ENCODE assay signal across 22 mouse cellular contexts in the genomic region with DNA sequence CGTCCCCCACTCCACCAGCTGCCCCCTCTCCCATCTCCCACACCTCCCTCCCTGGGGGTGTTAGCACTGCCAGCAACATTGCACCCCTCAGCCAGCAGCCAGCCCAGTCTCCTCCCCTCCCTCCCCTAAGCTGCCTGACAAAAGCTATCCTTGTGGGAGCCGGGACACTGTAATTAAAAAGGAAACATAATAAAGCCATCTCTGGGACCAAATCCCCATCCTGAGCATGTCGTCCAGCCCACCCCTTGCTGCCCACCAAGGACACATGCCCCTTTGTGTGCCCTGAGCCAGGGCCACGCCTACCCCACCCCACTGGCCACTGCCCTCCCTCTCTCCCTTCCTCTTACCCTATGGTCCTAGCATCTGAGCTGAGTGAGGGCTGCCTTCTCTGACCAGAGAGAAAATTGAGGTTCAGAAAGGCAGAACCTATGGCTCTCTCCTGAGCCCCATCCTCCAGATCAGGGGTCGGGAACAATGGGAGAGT.
DNase-seq lines count a peak whose midpoint lies in the region; ATAC-seq and TF ChIP-seq lines count a peak whose summit lies in the region.
"Had no signal": no experiment of that assay in that cellular context is flagged by ENCODE, and none has a peak within 500 bp of the region (broad histone marks: within the 10 kb centered on the region; RNA-seq: fewer than 3 reads in every experiment).

No protein-coding gene starts in this region.

- H3K9ac ChIP-seq in forebrain, postnatal 0 days, result no peak overlapping the region
- H3K9ac ChIP-seq in forebrain, embryonic 16.5 days (replicated peaks; ENCODE audit: low read depth, low read length), result no peak overlapping the region; the same call in 1 of the 2 replicates
- no peak overlapping the region for H3K9ac ChIP-seq in kidney, embryonic 16.5 days (replicated peaks; ENCODE audit: low read length)
- no peak overlapping the region for H3K9ac ChIP-seq in midbrain, embryonic 13.5 days (replicated peaks)
- H3K9ac ChIP-seq in neural tube, embryonic 11.5 days (ENCODE audit: low read length), result peak overlapping the region; percentile 6; the same call in 1 of the 2 replicates
- H3K9ac ChIP-seq in neural tube, embryonic 15.5 days (replicated peaks), result no peak overlapping the region
- H3K9ac ChIP-seq: forebrain, embryonic 13.5 days; heart, embryonic 12.5 days; heart, embryonic 15.5 days; hindbrain, embryonic 13.5 days had no signal

- H3K27ac ChIP-seq in forebrain, postnatal 0 days (ENCODE audit: low read depth, low read length), result no peak overlapping the region
- no peak overlapping the region for H3K27ac ChIP-seq in forebrain, embryonic 16.5 days (ENCODE audit: low read length)
- H3K27ac ChIP-seq in kidney, embryonic 16.5 days (ENCODE audit: low read length), result no peak overlapping the region
- no peak overlapping the region for H3K27ac ChIP-seq in kidney, adult 2 months (ENCODE audit: insufficient read depth, low read depth, low read length)
- H3K27ac ChIP-seq in midbrain, embryonic 13.5 days, result no peak overlapping the region
- H3K27ac ChIP-seq in midbrain, embryonic 10.5 days (replicated peaks), result no peak overlapping the region
- no peak overlapping the region for H3K27ac ChIP-seq in neural tube, embryonic 11.5 days (ENCODE audit: low read depth, low read length)
- no peak overlapping the region for H3K27ac ChIP-seq in neural tube, embryonic 15.5 days (replicated peaks)
- H3K27ac ChIP-seq: forebrain, embryonic 13.5 days; heart, embryonic 15.5 days; hindbrain, embryonic 13.5 days had no signal

- no peak for TF ChIP-seq CTCF in forebrain, postnatal 0 days (IDR thresholded peaks at IDR 0.05; ENCODE audit: low read depth)
- no peak for TF ChIP-seq CTCF in kidney, adult 2 months (conservative IDR thresholded peaks at IDR 0.05; ENCODE audit: insufficient read depth, insufficient read length, low read depth, low read length)

- DNase-seq in forebrain, postnatal 0 days, result no peak
- DNase-seq in kidney, adult 2 months, result no peak
- DNase-seq in midbrain, embryonic 10.5 days (ENCODE audit: low spot score), result no peak
- DNase-seq in neural tube, embryonic 11.5 days (ENCODE audit: low spot score), result no peak
- DNase-seq: adrenal gland, adult 8-10 months; adrenal gland, postnatal 25 days; cerebellum, adult 18-20 months; cerebellum, adult 9-10 months; gastrocnemius, postnatal 25 days; heart, adult 18-20 months; heart, postnatal 10 days; heart, postnatal 4 days had no signal

- WGBS in forebrain, postnatal 0 days, result 17% methylated on average over 5 of the region's 5 CpGs
- WGBS in forebrain, embryonic 16.5 days, result 21% methylated on average over 5 of the region's 5 CpGs
- 44% methylated on average over 5 of the region's 5 CpGs for WGBS in kidney, embryonic 16.5 days
- WGBS in kidney, adult 2 months, result 56% methylated on average over 5 of the region's 5 CpGs
- 23% methylated on average over 5 of the region's 5 CpGs for WGBS in midbrain, embryonic 13.5 days
- WGBS in midbrain, embryonic 10.5 days, result 25% methylated on average over 5 of the region's 5 CpGs
- WGBS in neural tube, embryonic 11.5 days, result 46% methylated on average over 5 of the region's 5 CpGs
- WGBS in neural tube, embryonic 15.5 days, result 34% methylated on average over 5 of the region's 5 CpGs

- no peak for TF ChIP-seq POLR2A in kidney, adult 2 months (IDR thresholded peaks at IDR 0.05; ENCODE audit: low read depth, low read length)

- no peaks in the 10 kb centered on the region for H3K27me3 ChIP-seq in forebrain, postnatal 0 days (ENCODE audit: insufficient read depth, low read length)
- no peaks in the 10 kb centered on the region for H3K27me3 ChIP-seq in forebrain, embryonic 16.5 days (replicated peaks; ENCODE audit: control insufficient read depth, insufficient read depth, low read length)
- H3K27me3 ChIP-seq in kidney, embryonic 16.5 days (ENCODE audit: insufficient read depth, low read length), result no peaks in the 10 kb centered on the region
- no peaks in the 10 kb centered on the region for H3K27me3 ChIP-seq in kidney, adult 2 months (replicated peaks; ENCODE audit: control insufficient read depth, insufficient read depth, low read length)
- peaks cover 8% of the 10 kb centered on the region; the same call in 1 of the 2 replicates for H3K27me3 ChIP-seq in midbrain, embryonic 13.5 days
- H3K27me3 ChIP-seq in midbrain, embryonic 10.5 days (ENCODE audit: low read depth, poor library complexity, severe bottlenecking), result peaks cover 29% of the 10 kb centered on the region
- no peaks in the 10 kb centered on the region for H3K27me3 ChIP-seq in neural tube, embryonic 11.5 days (ENCODE audit: control insufficient read depth, insufficient read depth, low read length)
- no peaks in the 10 kb centered on the region for H3K27me3 ChIP-seq in neural tube, embryonic 15.5 days (replicated peaks)
- H3K27me3 ChIP-seq: forebrain, embryonic 13.5 days had no signal

- no peak overlapping the region for H3K4me3 ChIP-seq in forebrain, postnatal 0 days (ENCODE audit: low read depth, low read length)
- H3K4me3 ChIP-seq in forebrain, embryonic 16.5 days (replicated peaks; ENCODE audit: low read length), result no peak overlapping the region
- H3K4me3 ChIP-seq in kidney, embryonic 16.5 days (ENCODE audit: low read length), result no peak overlapping the region
- no peak overlapping the region for H3K4me3 ChIP-seq in kidney, adult 2 months (ENCODE audit: insufficient read depth, low read depth, low read length)
- no peak overlapping the region for H3K4me3 ChIP-seq in midbrain, embryonic 13.5 days (replicated peaks)
- no peak overlapping the region for H3K4me3 ChIP-seq in midbrain, embryonic 10.5 days
- H3K4me3 ChIP-seq in neural tube, embryonic 11.5 days (ENCODE audit: low read depth, low read length), result no peak overlapping the region
- no peak overlapping the region for H3K4me3 ChIP-seq in neural tube, embryonic 15.5 days (replicated peaks)
- H3K4me3 ChIP-seq: forebrain, embryonic 10.5 days; forebrain, embryonic 13.5 days; heart, embryonic 12.5 days; heart, embryonic 15.5 days; hindbrain, embryonic 13.5 days had no signal

- no peaks in the 10 kb centered on the region for H3K9me3 ChIP-seq in forebrain, postnatal 0 days (ENCODE audit: low read length)
- H3K9me3 ChIP-seq in forebrain, embryonic 16.5 days (ENCODE audit: control insufficient read depth, low read length), result no peaks in the 10 kb centered on the region
- no peaks in the 10 kb centered on the region for H3K9me3 ChIP-seq in kidney, embryonic 16.5 days (ENCODE audit: low read length)
- no peaks in the 10 kb centered on the region for H3K9me3 ChIP-seq in midbrain, embryonic 13.5 days
- H3K9me3 ChIP-seq in midbrain, embryonic 10.5 days (replicated peaks), result no peaks in the 10 kb centered on the region
- no peaks in the 10 kb centered on the region for H3K9me3 ChIP-seq in neural tube, embryonic 11.5 days (ENCODE audit: control insufficient read depth, low read length)
- no peaks in the 10 kb centered on the region for H3K9me3 ChIP-seq in neural tube, embryonic 15.5 days (replicated peaks)
- H3K9me3 ChIP-seq: forebrain, embryonic 10.5 days; forebrain, embryonic 13.5 days; heart, embryonic 12.5 days; heart, embryonic 15.5 days; hindbrain, embryonic 13.5 days had no signal

- H3K4me2 ChIP-seq in forebrain, postnatal 0 days (ENCODE audit: low read depth), result no peak overlapping the region
- H3K4me2 ChIP-seq in forebrain, embryonic 16.5 days (ENCODE audit: low read length), result no peak overlapping the region
- H3K4me2 ChIP-seq in kidney, embryonic 16.5 days (replicated peaks; ENCODE audit: low read depth, low read length), result no peak overlapping the region
- no peak overlapping the region for H3K4me2 ChIP-seq in midbrain, embryonic 13.5 days (replicated peaks)
- H3K4me2 ChIP-seq in neural tube, embryonic 11.5 days (ENCODE audit: low read depth), result no peak overlapping the region
- no peak overlapping the region for H3K4me2 ChIP-seq in neural tube, embryonic 15.5 days
- H3K4me2 ChIP-seq: forebrain, embryonic 13.5 days; heart, embryonic 12.5 days; heart, embryonic 15.5 days; hindbrain, embryonic 13.5 days had no signal

- no peaks in the 10 kb centered on the region for H3K36me3 ChIP-seq in forebrain, postnatal 0 days (ENCODE audit: insufficient read depth)
- no peaks in the 10 kb centered on the region for H3K36me3 ChIP-seq in forebrain, embryonic 16.5 days (ENCODE audit: control insufficient read depth, insufficient read depth)
- H3K36me3 ChIP-seq in kidney, embryonic 16.5 days (ENCODE audit: insufficient read depth, low read length), result no peaks in the 10 kb centered on the region
- H3K36me3 ChIP-seq in kidney, adult 2 months (ENCODE audit: control insufficient read depth, insufficient read depth, low read length), result no peaks in the 10 kb centered on the region
- H3K36me3 ChIP-seq in midbrain, embryonic 13.5 days, result no peaks in the 10 kb centered on the region
- no peaks in the 10 kb centered on the region for H3K36me3 ChIP-seq in midbrain, embryonic 10.5 days
- H3K36me3 ChIP-seq in neural tube, embryonic 11.5 days (ENCODE audit: control insufficient read depth, insufficient read depth, low read length), result no peaks in the 10 kb centered on the region
- no peaks in the 10 kb centered on the region for H3K36me3 ChIP-seq in neural tube, embryonic 15.5 days
- H3K36me3 ChIP-seq: forebrain, embryonic 10.5 days; heart, embryonic 12.5 days; heart, embryonic 15.5 days; hindbrain, embryonic 13.5 days had no signal

- peak; percentile 42 for ATAC-seq in forebrain, postnatal 0 days
- no peak for ATAC-seq in forebrain, embryonic 16.5 days
- 0 out of 2 replicates have a peak, but pooled peaks have one; percentile 20 for ATAC-seq in kidney, embryonic 16.5 days (ENCODE audit: low FRiP score, low TSS enrichment)
- ATAC-seq in midbrain, embryonic 13.5 days, result peak; percentile 48; the same call in 1 of the 2 replicates
- ATAC-seq in neural tube, embryonic 11.5 days (ENCODE audit: insufficient read depth, low FRiP score, low TSS enrichment), result no peak
- ATAC-seq in neural tube, embryonic 15.5 days (ENCODE audit: low FRiP score), result no peak
- ATAC-seq: activated CD4-positive, CD25-positive, alpha-beta regulatory T cell, adult 4 months; forebrain, embryonic 13.5 days had no signal

- no peaks in the 10 kb centered on the region for H3K4me1 ChIP-seq in forebrain, postnatal 0 days (ENCODE audit: insufficient read depth)
- peaks cover 5% of the 10 kb centered on the region; the same call in 1 of the 2 replicates for H3K4me1 ChIP-seq in forebrain, embryonic 16.5 days (replicated peaks; ENCODE audit: control insufficient read depth, insufficient read depth, low read length)
- peaks cover 12% of the 10 kb centered on the region; the same call in 1 of the 2 replicates for H3K4me1 ChIP-seq in kidney, embryonic 16.5 days (ENCODE audit: insufficient read depth, low read length)
- H3K4me1 ChIP-seq in kidney, adult 2 months (ENCODE audit: control insufficient read depth, insufficient read depth, low read length), result no peaks in the 10 kb centered on the region
- peaks cover 10% of the 10 kb centered on the region for H3K4me1 ChIP-seq in midbrain, embryonic 13.5 days (replicated peaks)
- H3K4me1 ChIP-seq in midbrain, embryonic 10.5 days, result peaks cover 35% of the 10 kb centered on the region
- H3K4me1 ChIP-seq in neural tube, embryonic 11.5 days (ENCODE audit: control insufficient read depth, insufficient read depth, low read length), result no peaks in the 10 kb centered on the region
- peaks cover 12% of the 10 kb centered on the region for H3K4me1 ChIP-seq in neural tube, embryonic 15.5 days

Comparison
In these comparisons a context has a peak if more than half of its experiments do, and no peak if none do; other contexts are left out.
1. ATAC-seq: peak in forebrain, postnatal 0 days (single experiment), kidney, embryonic 16.5 days (single experiment) and midbrain, embryonic 13.5 days (single experiment); none in forebrain, embryonic 16.5 days (single experiment), neural tube, embryonic 11.5 days (single experiment) and neural tube, embryonic 15.5 days (single experiment).